Mouse (Mus musculus) neural tube, embryonic 15.5 days (tissue): ENCODE data around the gene Ggt7. TPM values are rescaled to one million over a fixed set of nuclear protein-coding genes. Genes with fewer than 3 reads are reported as not detected.

Source experiments
- ATAC-seq: fragments of 200-750 bp; cut with Nextera tagmentation; 2 replicates; pipeline ENCODE4 v1.8.0; 2017; ENCODE audit warnings: mild to moderate bottlenecking, moderate TSS enrichment, moderate library complexity; ENCODE audit not compliant: low FRiP score
- H3K27ac ChIP-seq: fragments of 300-500 bp; sonication (generic); replicated peaks from 2 replicates; pipeline ENCODE4 v1.5.1; 2015; ENCODE audit warnings: mild to moderate bottlenecking, inconsistent platforms
- H3K27me3 ChIP-seq: fragments of 300-500 bp; sonication (generic); replicated peaks from 2 replicates; pipeline ENCODE4 v1.6.1; 2015; ENCODE audit warnings: inconsistent platforms
- H3K36me3 ChIP-seq: fragments of 300-500 bp; sonication (generic); 2 replicates; pipeline ENCODE4 v1.6.1; 2015; ENCODE audit warnings: inconsistent platforms
- H3K4me1 ChIP-seq: fragments of 300-500 bp; sonication (generic); 2 replicates; pipeline ENCODE4 v1.6.1; 2015; ENCODE audit warnings: inconsistent platforms
- H3K4me2 ChIP-seq: fragments of 300-500 bp; sonication (generic); 2 replicates; pipeline ENCODE4 v1.6.1; 2015; ENCODE audit warnings: inconsistent platforms, mild to moderate bottlenecking, moderate library complexity
- H3K4me3 ChIP-seq: fragments of 300-500 bp; sonication (generic); replicated peaks from 2 replicates; pipeline ENCODE4 v1.5.1; 2015; ENCODE audit warnings: mild to moderate bottlenecking, inconsistent platforms
- H3K9ac ChIP-seq: fragments of 300-500 bp; sonication (generic); replicated peaks from 2 replicates; pipeline ENCODE4 v1.6.1; 2015; ENCODE audit warnings: mild to moderate bottlenecking, inconsistent platforms
- H3K9me3 ChIP-seq: fragments of 300-500 bp; sonication (generic); replicated peaks from 2 replicates; pipeline ENCODE4 v1.6.1; 2016; ENCODE audit warnings: inconsistent platforms
- WGBS: fragments of 180-500 bp; shearing (Covaris S2); methylation state at CpG from one replicate; pipeline ENCODE4 v1.1.7; 2015; ENCODE audit warnings: mixed read lengths; 5-methylcytosine and 5-hydroxymethylcytosine counted together
- polyA plus RNA-seq: library from polyadenylated mRNA; unstranded; fragments of >200 nt; fragmentation: Nextera tagmentation; extraction: Ambion mirVana; gene quantifications from 2 replicates; pipeline ENCODE4 v1.2.1, GENCODE M21; 2015

The Ggt7 gene
- polyA plus RNA-seq, 1 experiment from 2014 or later = 94.7 TPM

DNA sequence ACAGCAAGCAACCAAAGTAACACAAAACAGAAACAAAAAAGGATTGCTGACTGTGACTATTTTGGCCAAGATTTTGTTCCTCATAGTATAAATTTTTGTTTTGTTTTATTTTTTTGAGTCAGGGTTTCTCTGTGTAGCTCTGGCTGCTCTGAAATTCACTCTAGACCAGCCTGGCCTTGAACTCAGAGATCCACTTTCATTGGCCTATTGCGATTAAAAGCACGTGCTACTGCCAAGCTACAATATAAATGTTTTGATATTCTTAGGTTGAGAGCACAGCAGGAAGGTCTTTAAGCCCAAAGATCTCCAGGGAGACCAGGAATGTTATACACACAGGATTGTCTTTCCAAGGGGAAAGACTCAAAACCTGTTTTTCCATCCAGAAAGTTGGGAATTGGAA, 74.6 kb downstream of the Ggt7 start:
- Histone ChIP-seq H3K4me2 (no peak overlapping the region), H3K27me3 (no peaks in the 10 kb centered on the region), H3K4me1 (peaks cover 5% of the 10 kb centered on the region; the same call in 1 of the 2 replicates)

DNA sequence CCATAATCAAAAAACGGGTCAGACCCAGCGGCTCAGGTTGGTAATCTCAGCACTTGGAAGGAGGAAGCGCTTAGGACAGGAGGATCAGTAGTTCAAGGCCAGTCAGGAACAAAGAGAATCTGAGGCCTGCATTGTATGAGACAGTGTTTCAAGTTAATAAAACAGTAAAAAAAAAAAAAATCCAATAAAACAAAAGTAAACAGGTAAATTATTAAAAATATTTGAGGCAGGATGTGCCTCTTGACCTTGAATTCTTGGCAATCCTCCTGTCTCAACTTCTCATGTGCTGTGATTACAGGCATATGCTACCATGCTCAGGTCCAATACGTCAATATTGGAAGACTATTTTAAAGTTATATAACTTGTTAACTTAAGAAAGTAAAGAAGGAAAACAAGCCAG, 75.1 kb downstream of the Ggt7 start:
- Histone ChIP-seq H3K27ac (no peak overlapping the region), H3K36me3 (peaks cover 3% of the 10 kb centered on the region; the same call in 1 of the 2 replicates), H3K4me1 (peaks cover 5% of the 10 kb centered on the region; the same call in 1 of the 2 replicates), H3K9me3 (no peaks in the 10 kb centered on the region), H3K4me3 (no peak overlapping the region), H3K27me3 (no peaks in the 10 kb centered on the region), H3K4me2 (no peak overlapping the region), H3K9ac (no peak overlapping the region)
- no peak for ATAC-seq
- WGBS = 94% methylated on average over 4 of the region's 4 CpGs

More for the DNA sequence above, 74.6 kb downstream of the Ggt7 start:
- H3K9ac ChIP-seq = no peak overlapping the region
- H3K4me3 ChIP-seq = no peak overlapping the region
- 53% methylated on average over 2 of the region's 2 CpGs for WGBS
- peaks cover 3% of the 10 kb centered on the region; the same call in 1 of the 2 replicates for H3K36me3 ChIP-seq
- H3K9me3 ChIP-seq = no peaks in the 10 kb centered on the region
- H3K27ac ChIP-seq = no peak overlapping the region
- no peak for ATAC-seq

Other genes starting within 250 kb of the Ggt7 start
- 588 and 743 TPM in 2 replicates for gene Map1lc3a, start 241.9 kb downstream of the Ggt7 start, polyA plus RNA-seq
- gene Pigu, start 160.8 kb downstream of the Ggt7 start, polyA plus RNA-seq = 57.0 and 57.4 TPM in 2 replicates
- gene Trp53inp2, start 137.2 kb downstream of the Ggt7 start, polyA plus RNA-seq = 82.8 and 88.7 TPM in 2 replicates
- gene Ncoa6, start 44.3 kb downstream of the Ggt7 start, polyA plus RNA-seq = 18.8 and 18.9 TPM in 2 replicates
- 24.0 and 29.4 TPM in 2 replicates for gene Acss2, start 289 bp downstream of the Ggt7 start, polyA plus RNA-seq
- 15.9 and 21.7 TPM in 2 replicates for gene Gss, start 74.6 kb upstream of the Ggt7 start, polyA plus RNA-seq
- 1.0 and 1.9 TPM in 2 replicates for gene Myh7b, start 93.0 kb upstream of the Ggt7 start, polyA plus RNA-seq
- gene Trpc4ap, start 174.1 kb upstream of the Ggt7 start, polyA plus RNA-seq = 153 and 157 TPM in 2 replicates
- 40.1 and 43.4 TPM in 2 replicates for gene Edem2, start 211.2 kb upstream of the Ggt7 start, polyA plus RNA-seq
- gene Gm17581, start 217.6 kb upstream of the Ggt7 start, polyA plus RNA-seq = not detected in 2 replicates
- 4.2 and 5.0 TPM in 2 replicates for gene Procr, start 232.9 kb upstream of the Ggt7 start, polyA plus RNA-seq